Mouse (Mus musculus): ENCODE data around the gene Slc39a2. TPM values are rescaled to one million over a fixed set of nuclear protein-coding genes. Genes with fewer than 3 reads are reported as not detected.
"Not testable (repeated sequence)": the region's sequence is repeated elsewhere in the genome, so short reads cannot be mapped to it uniquely, and the experiment has no call there.

Gene Slc39a2
- polyA plus RNA-seq (2014; fragmentation: Nextera tagmentation; extraction: Ambion mirVana), result 0.71 and 0.99 TPM in 2 replicates

GRCm38 (mm10) chr14:51892191-51892939, at the start of gene Slc39a2:
TSS of gene Slc39a2 (plus strand) at chr14:51892889.
- no peak within 1 kb of the TSS for H3K27ac ChIP-seq (ENCODE audit: low read depth)

GRCm38 (mm10) chr14:51843882-51844281, 48.8 kb upstream of the Slc39a2 start:
- no peaks in the 10 kb centered on the region for H3K36me3 ChIP-seq (ENCODE audit: control insufficient read depth, insufficient read depth, low read length)
- DNase-seq (ENCODE audit: low spot score) (no peak), ATAC-seq (replicated peaks; ENCODE audit: low FRiP score, low TSS enrichment, low read depth) (no peak)
- no peaks in the 10 kb centered on the region for H3K4me1 ChIP-seq (replicated peaks; ENCODE audit: control insufficient read depth, insufficient read depth, low read length)
- H3K4me3 ChIP-seq (ENCODE audit: low read depth, low read length), result no peak overlapping the region
- H3K9ac ChIP-seq (ENCODE audit: low read length), result no peak overlapping the region
- H3K4me2 ChIP-seq (ENCODE audit: low read length), result no peak overlapping the region
- H3K27ac ChIP-seq (ENCODE audit: low read depth), result no peak overlapping the region
- no peaks in the 10 kb centered on the region for H3K9me3 ChIP-seq (ENCODE audit: control insufficient read depth, low read length)
- H3K27me3 ChIP-seq (replicated peaks; ENCODE audit: control insufficient read depth, insufficient read depth, low read length), result no peaks in the 10 kb centered on the region

More at GRCm38 (mm10) chr14:51892191-51892939, at the start of gene Slc39a2:
- ATAC-seq (replicated peaks; ENCODE audit: low FRiP score, low TSS enrichment, low read depth), result no peak
- DNase-seq (ENCODE audit: low spot score), result no peak
- WGBS, result 84% methylated on average over 9 of the region's 9 CpGs
- no peaks in the 10 kb centered on the region for H3K4me1 ChIP-seq (replicated peaks; ENCODE audit: control insufficient read depth, insufficient read depth, low read length)
- H3K27me3 ChIP-seq (replicated peaks; ENCODE audit: control insufficient read depth, insufficient read depth, low read length), result no peaks in the 10 kb centered on the region
- no peak within 1 kb of the TSS for H3K4me2 ChIP-seq (ENCODE audit: low read length)
- no peak within 1 kb of the TSS for H3K9ac ChIP-seq (ENCODE audit: low read length)
- no peaks in the 10 kb centered on the region for H3K9me3 ChIP-seq (ENCODE audit: control insufficient read depth, low read length)
- H3K36me3 ChIP-seq (ENCODE audit: control insufficient read depth, insufficient read depth, low read length), result peaks cover 46% of the 10 kb centered on the region
- H3K4me3 ChIP-seq (ENCODE audit: low read depth, low read length), result no peak within 1 kb of the TSS

GRCm38 (mm10) chr14:51846566-51846965, 46.1 kb upstream of the Slc39a2 start:
- 68% methylated on average over 3 of the region's 3 CpGs for WGBS
- no peak overlapping the region for H3K27ac ChIP-seq (ENCODE audit: low read depth)
- ATAC-seq (replicated peaks; ENCODE audit: low FRiP score, low TSS enrichment, low read depth), result no peak
- H3K4me2 ChIP-seq (ENCODE audit: low read length), result no peak overlapping the region
- no peak overlapping the region for H3K4me3 ChIP-seq (ENCODE audit: low read depth, low read length)
- H3K27me3 ChIP-seq (replicated peaks; ENCODE audit: control insufficient read depth, insufficient read depth, low read length), result no peaks in the 10 kb centered on the region
- no peak for DNase-seq (ENCODE audit: low spot score)
- no peaks in the 10 kb centered on the region for H3K9me3 ChIP-seq (ENCODE audit: control insufficient read depth, low read length)
- no peaks in the 10 kb centered on the region for H3K36me3 ChIP-seq (ENCODE audit: control insufficient read depth, insufficient read depth, low read length)
- no peak overlapping the region for H3K9ac ChIP-seq (ENCODE audit: low read length)
- H3K4me1 ChIP-seq (replicated peaks; ENCODE audit: control insufficient read depth, insufficient read depth, low read length), result no peaks in the 10 kb centered on the region

GRCm38 (mm10) chr14:51851006-51851405, 41.7 kb upstream of the Slc39a2 start:
- not testable (repeated sequence) for H3K4me2 ChIP-seq (ENCODE audit: low read length); H3K9ac ChIP-seq (ENCODE audit: low read length); H3K27ac ChIP-seq (ENCODE audit: low read depth); H3K4me1 ChIP-seq (replicated peaks; ENCODE audit: control insufficient read depth, insufficient read depth, low read length); H3K4me3 ChIP-seq (ENCODE audit: low read depth, low read length); ATAC-seq (replicated peaks; ENCODE audit: low FRiP score, low TSS enrichment, low read depth); DNase-seq (ENCODE audit: low spot score); H3K9me3 ChIP-seq (ENCODE audit: control insufficient read depth, low read length); H3K36me3 ChIP-seq (ENCODE audit: control insufficient read depth, insufficient read depth, low read length); H3K27me3 ChIP-seq (replicated peaks; ENCODE audit: control insufficient read depth, insufficient read depth, low read length)
- WGBS, result 50% methylated on average over 3 of the region's 3 CpGs

- H3K27ac ChIP-seq (ENCODE audit: low read depth), result no peak within 1 kb of the TSS
- ATAC-seq (replicated peaks; ENCODE audit: low FRiP score, low TSS enrichment, low read depth) (no peak), DNase-seq (ENCODE audit: low spot score) (no peak)
- no peaks in the 10 kb centered on the region for H3K9me3 ChIP-seq (ENCODE audit: control insufficient read depth, low read length)
- H3K27me3 ChIP-seq (replicated peaks; ENCODE audit: control insufficient read depth, insufficient read depth, low read length), result no peaks in the 10 kb centered on the region
- no peak within 1 kb of the TSS for H3K4me3 ChIP-seq (ENCODE audit: low read depth, low read length)
- no peaks in the 10 kb centered on the region for H3K36me3 ChIP-seq (ENCODE audit: control insufficient read depth, insufficient read depth, low read length)
- no peak within 1 kb of the TSS for H3K4me2 ChIP-seq (ENCODE audit: low read length)
- no peak within 1 kb of the TSS for H3K9ac ChIP-seq (ENCODE audit: low read length)
- no peaks in the 10 kb centered on the region for H3K4me1 ChIP-seq (replicated peaks; ENCODE audit: control insufficient read depth, insufficient read depth, low read length)
These were observed 39.3 kb upstream of the Slc39a2 start, which contains the start of gene Ear6 for GRCm38 (mm10) chr14:51853399-51853798. TSS of gene Ear6 (plus strand) at chr14:51853699.

GRCm38 (mm10) chr14:51855280-51855679, 37.4 kb upstream of the Slc39a2 start:
- 60% methylated on average over 7 of the region's 7 CpGs for WGBS
- H3K9ac ChIP-seq (ENCODE audit: low read length); H3K27me3 ChIP-seq (replicated peaks; ENCODE audit: control insufficient read depth, insufficient read depth, low read length); ATAC-seq (replicated peaks; ENCODE audit: low FRiP score, low TSS enrichment, low read depth); H3K36me3 ChIP-seq (ENCODE audit: control insufficient read depth, insufficient read depth, low read length); H3K4me1 ChIP-seq (replicated peaks; ENCODE audit: control insufficient read depth, insufficient read depth, low read length); H3K4me2 ChIP-seq (ENCODE audit: low read length); H3K27ac ChIP-seq (ENCODE audit: low read depth); H3K9me3 ChIP-seq (ENCODE audit: control insufficient read depth, low read length); H3K4me3 ChIP-seq (ENCODE audit: low read depth, low read length); DNase-seq (ENCODE audit: low spot score): not testable (repeated sequence)

GRCm38 (mm10) chr14:51863603-51864002, 29.1 kb upstream of the Slc39a2 start:
- H3K27ac ChIP-seq (ENCODE audit: low read depth); ATAC-seq (replicated peaks; ENCODE audit: low FRiP score, low TSS enrichment, low read depth); H3K9ac ChIP-seq (ENCODE audit: low read length); H3K4me3 ChIP-seq (ENCODE audit: low read depth, low read length); H3K27me3 ChIP-seq (replicated peaks; ENCODE audit: control insufficient read depth, insufficient read depth, low read length); H3K4me2 ChIP-seq (ENCODE audit: low read length); H3K4me1 ChIP-seq (replicated peaks; ENCODE audit: control insufficient read depth, insufficient read depth, low read length); DNase-seq (ENCODE audit: low spot score); H3K9me3 ChIP-seq (ENCODE audit: control insufficient read depth, low read length); H3K36me3 ChIP-seq (ENCODE audit: control insufficient read depth, insufficient read depth, low read length): not testable (repeated sequence)
- WGBS, result 6% methylated on average over 1 of the region's 1 CpGs

GRCm38 (mm10) chr14:51870756-51871155, 21.9 kb upstream of the Slc39a2 start:
- DNase-seq (ENCODE audit: low spot score) (no peak), ATAC-seq (replicated peaks; ENCODE audit: low FRiP score, low TSS enrichment, low read depth) (no peak)
- no peaks in the 10 kb centered on the region for H3K36me3 ChIP-seq (ENCODE audit: control insufficient read depth, insufficient read depth, low read length)
- no peaks in the 10 kb centered on the region for H3K9me3 ChIP-seq (ENCODE audit: control insufficient read depth, low read length)
- no peak overlapping the region for H3K9ac ChIP-seq (ENCODE audit: low read length)
- no peak overlapping the region for H3K4me2 ChIP-seq (ENCODE audit: low read length)
- whole genome bisulfite sequencing, result 71% methylated on average over 2 of the region's 2 CpGs
- H3K27ac ChIP-seq (ENCODE audit: low read depth), result no peak overlapping the region
- no peak overlapping the region for H3K4me3 ChIP-seq (ENCODE audit: low read depth, low read length)
- no peaks in the 10 kb centered on the region for H3K27me3 ChIP-seq (replicated peaks; ENCODE audit: control insufficient read depth, insufficient read depth, low read length)
- no peaks in the 10 kb centered on the region for H3K4me1 ChIP-seq (replicated peaks; ENCODE audit: control insufficient read depth, insufficient read depth, low read length)

GRCm38 (mm10) chr14:51871741-51872140, 20.9 kb upstream of the Slc39a2 start:
- H3K9me3 ChIP-seq (ENCODE audit: control insufficient read depth, low read length), result no peaks in the 10 kb centered on the region
- no peak for ATAC-seq (replicated peaks; ENCODE audit: low FRiP score, low TSS enrichment, low read depth)
- H3K4me2 ChIP-seq (ENCODE audit: low read length), result no peak overlapping the region
- 77% methylated on average over 9 of the region's 9 CpGs for WGBS
- H3K4me1 ChIP-seq (replicated peaks; ENCODE audit: control insufficient read depth, insufficient read depth, low read length), result no peaks in the 10 kb centered on the region
- DNase-seq (ENCODE audit: low spot score), result no peak
- no peaks in the 10 kb centered on the region for H3K27me3 ChIP-seq (replicated peaks; ENCODE audit: control insufficient read depth, insufficient read depth, low read length)
- H3K4me3 ChIP-seq (ENCODE audit: low read depth, low read length), result no peak overlapping the region
- no peaks in the 10 kb centered on the region for H3K36me3 ChIP-seq (ENCODE audit: control insufficient read depth, insufficient read depth, low read length)
- no peak overlapping the region for H3K27ac ChIP-seq (ENCODE audit: low read depth)
- H3K9ac ChIP-seq (ENCODE audit: low read length), result no peak overlapping the region
